Mouse (Mus musculus): ENCODE results near the gene Dcst1.
A peak's percentile ranks its signal among the peaks of the same experiment; 100 is the strongest.

The Dcst1 gene

DNA sequence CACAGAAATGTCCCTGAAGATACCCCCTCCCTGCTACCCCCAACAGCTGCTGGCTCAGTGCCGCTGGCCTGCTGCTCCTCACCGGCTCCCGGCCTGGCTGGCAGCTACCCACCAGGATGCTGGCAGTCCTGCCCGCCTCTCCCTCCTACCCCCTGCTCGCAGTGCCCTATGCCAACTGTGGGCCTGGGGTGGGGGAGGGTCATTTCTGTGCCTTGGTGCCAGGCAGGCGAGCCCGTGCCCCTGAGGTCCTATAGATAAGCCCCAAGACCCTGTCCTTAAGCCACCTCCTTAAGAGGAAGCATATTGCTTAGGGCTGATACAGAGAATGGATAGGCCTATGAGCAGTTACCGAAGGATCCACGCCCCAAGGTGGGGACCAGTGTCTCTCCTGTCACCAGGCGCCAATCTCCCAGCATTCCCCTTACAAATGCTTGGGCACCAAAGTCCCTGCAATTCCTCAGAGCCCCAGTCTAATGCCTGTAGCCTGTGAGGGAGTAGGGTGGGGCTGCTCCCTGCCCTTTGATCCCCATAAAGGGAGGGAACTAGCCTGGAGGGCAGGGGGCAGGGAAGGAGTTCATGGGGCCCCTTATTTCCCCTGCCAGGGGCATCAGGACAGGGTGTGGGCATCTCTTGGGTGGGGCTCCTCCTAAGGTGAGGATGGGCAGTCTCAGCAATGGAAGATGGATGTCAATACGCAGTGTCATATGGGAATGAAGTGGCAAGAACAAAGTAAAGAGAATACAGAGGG lies 23.3 kb upstream of the Dcst1 start:
- no peak for DNase-seq

- DNase-seq = no peak
These were observed 22.6 kb upstream of the Dcst1 start for GRCm38 (mm10) chr3:89387632-89388031.

DNA sequence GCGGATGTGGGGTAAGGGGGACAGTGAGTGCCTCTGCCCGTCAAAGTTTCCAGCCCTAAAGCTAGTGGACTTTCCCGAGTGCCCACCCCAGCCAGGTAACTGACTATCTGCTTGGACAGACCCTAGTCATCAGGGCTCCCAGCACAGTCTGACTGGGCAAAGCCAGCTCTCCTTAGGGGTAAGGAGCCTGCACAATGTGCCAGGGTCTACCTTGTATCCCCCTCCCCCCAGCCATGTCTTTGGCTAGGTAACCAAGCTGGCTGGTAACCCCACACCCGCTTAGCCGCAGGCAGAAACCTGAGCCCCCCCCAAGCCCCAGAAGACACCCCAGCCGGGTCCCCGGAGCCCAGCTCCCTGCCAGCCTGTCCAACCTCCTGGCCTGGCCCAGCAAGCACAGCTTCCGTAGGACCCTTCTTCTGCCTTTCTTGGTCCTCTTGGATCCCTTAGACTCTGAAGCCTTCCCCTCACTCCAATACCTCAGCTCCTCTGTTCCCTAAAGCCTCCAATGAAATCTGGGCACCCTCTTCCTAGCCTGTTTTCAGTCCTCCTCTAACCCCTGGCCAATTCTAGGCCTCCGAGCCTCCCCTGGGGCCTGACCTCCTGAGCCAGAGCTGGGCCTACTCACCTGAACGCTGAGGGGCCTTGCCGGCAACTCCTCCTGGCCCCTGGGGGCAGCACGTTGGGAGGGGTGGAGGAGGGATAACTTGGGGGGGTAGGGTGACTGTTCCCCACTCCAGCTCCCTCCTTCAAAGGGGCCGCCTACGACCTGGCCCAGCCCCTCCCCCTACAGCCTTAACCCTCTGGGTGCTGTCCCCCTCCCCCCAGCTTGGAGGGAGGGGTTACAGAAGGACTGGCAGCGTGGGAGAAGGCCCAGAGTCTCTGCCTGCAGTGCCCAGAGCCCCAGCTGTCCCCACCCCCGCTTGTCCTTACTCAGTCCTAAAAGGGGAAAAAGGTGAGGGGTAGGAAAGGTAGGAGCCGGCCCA lies 21.7 kb upstream of the Dcst1 start:
- peak; percentile 47 to 66 for DNase-seq

GRCm38 (mm10) chr3:89385451-89385850 lies 20.4 kb upstream of the Dcst1 start:
- peak; percentile 66 to 75 for DNase-seq

DNA sequence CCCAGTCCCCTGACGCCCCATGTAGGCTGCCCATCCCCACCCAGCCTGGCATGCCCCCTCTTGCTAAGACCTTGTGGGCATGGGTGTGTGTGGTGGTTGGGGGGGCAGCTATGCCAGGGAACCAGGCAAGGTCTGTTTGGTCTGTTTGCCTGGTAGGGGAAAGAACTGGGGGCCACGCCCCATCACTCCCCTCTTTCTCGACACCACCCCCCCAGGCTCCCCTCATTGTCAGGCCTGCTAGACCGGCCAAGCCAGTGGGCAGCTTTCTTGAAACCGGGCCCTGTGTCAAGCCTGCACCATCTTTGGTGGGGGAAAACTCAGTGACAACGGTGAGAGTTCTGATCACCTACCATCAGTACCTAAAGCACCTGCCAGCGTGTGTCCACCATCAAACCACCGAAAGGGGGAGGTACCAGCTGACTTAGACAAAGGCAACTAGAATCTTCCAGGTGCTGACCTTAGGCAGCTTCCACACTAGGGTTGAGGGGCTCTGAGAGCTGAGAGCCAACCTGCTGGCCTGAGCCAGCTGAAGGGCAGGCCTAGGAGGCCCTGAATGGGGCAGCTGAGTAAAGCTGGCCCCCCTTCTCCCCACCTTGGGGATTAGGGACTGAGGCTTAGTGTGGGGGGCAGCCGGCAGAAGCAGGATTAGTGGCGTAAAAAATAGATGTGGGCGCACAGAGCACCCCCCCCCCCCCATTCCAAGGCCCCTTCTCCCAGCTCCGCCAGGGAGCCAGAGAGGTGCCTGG lies 19.5 kb upstream of the Dcst1 start:
- no peak for DNase-seq

DNA sequence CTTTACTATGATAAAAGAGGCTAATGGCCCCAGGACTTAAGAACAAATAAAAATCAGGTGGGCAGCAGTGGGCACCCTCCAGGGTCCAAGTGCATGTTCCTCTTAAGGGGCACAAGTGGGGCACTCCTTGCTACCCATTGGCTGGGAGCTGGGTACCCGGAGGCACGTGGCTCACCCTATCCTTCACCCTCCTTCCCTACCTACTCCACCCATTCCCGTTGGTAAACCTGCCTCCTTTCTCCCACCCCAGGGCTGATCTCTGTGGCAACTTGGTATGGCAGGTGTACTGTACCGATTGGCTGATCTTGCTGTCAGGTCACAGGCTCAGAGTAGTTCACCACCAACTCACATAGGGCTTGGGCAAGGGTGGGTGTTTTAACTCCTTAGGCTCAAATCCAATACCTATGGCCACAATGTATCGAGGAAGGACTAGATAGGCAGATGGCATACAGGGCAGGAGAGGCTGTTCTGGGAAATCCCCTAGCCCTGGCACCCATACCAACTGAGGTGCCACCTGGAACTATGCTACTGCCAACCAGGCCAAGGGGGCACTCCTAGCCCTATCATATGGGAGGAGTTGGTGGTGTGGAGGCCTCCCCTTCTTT lies 18.7 kb upstream of the Dcst1 start:
- no peak for DNase-seq

DNA sequence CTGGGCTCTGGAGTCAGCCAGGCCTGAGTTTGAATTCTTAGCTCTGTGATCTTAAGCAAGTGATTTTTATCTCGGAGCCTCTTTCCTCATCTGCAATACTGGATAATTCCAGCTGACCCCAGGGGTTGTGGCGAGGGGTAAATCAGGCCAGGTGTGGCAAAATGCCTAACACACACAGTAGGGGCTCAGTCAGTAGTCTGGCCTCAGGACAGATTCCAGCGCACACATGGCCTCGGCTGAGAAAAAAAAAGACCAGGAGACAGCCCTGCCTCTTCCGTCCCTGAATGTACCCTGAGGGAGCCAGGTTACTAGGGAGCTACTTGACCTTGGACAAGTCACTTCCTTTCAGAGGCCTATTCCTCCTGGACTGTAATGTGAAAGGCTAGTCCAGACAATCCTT lies 17.9 kb upstream of the Dcst1 start:
- DNase-seq = no peak

GRCm38 (mm10) chr3:89382033-89382882 lies 17.2 kb upstream of the Dcst1 start:
- DNase-seq = no peak

DNA sequence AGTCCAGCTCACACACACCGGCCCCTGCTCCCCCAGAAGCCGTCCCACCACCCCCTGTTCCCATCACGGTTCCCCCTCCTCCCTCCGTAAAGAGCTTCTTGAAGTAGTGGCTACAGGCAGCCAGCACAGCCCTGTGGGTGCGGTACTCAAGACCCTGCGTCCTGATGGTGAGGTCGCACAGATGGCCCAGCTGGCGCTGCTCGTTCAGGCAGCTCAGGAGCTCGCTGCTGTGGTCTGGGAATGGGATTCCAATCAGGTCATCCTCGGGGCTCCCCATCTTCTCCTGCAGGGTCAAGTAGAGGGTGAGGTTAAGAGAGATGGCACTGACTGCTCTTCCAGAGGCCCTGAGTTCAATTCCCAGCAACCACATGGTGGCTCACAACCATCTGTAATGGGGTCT lies 16.2 kb upstream of the Dcst1 start:
- no peak for DNase-seq

GRCm38 (mm10) chr3:89380711-89381110 lies 15.7 kb upstream of the Dcst1 start:
- DNase-seq = no peak

- DNase-seq = no peak
These were observed 15.2 kb upstream of the Dcst1 start for GRCm38 (mm10) chr3:89380291-89380690.

DNA sequence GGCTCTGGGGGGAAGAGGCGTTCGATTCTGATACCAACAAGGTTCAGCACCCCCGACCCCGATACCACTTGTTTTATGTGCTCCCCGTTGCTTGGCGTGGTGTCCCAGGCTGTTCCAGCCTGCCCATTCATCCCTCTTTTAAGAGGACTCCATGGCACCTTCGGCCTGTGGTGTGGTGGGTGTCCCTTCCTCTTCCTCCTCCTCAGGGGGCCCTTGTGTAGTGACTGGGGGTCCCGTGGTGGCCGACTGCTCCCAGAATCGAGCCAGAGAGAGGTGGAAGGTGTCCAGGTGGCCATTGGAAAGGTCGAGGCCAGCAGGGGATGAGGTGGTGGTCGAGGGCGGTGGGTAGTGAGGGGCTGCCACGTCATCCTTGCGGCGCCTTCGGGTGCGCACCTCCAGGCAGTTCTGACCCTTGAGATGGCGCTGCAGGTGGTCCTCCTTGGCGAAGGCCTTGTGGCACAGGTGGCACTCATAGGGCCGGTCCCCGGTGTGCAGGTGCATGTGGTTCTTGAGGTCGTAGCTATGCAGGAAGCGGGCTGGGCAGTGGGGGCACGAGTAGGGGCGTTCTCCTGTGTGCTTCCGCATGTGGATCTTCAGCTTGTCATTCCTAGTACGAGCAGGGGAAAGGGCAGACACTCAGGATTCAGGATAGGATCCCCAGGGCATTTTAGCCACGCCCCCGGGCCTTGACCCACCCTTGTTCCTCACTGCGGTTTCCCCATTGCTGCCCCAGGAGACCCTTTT lies 14.5 kb upstream of the Dcst1 start:
- DNase-seq = peak; percentile 46 to 65

- DNase-seq = peak; percentile 65 to 79
These were observed 13.5 kb upstream of the Dcst1 start for GRCm38 (mm10) chr3:89378394-89379067.

DNA sequence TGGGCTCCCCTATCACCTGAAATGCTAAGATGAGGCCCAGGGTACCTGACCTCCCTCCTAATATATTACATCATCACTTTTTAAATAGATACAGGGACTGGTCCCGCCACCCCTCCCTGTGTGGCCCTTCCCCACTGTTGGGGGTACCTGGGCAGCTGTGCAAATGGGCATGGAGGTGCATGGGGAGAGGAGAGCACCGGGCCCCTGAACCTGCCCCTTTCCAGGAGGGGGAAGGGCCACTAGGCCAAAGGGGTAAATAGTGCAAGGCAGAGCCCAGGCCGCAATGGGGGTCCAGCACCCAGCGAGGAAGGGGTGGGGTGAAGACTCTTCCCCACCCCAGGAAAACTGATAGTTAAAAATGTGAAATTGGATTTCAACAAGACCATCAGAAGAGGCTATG lies 12.8 kb upstream of the Dcst1 start:
- no peak for DNase-seq

- DNase-seq = no peak
These were observed 8.7 kb upstream of the Dcst1 start for GRCm38 (mm10) chr3:89373581-89374231.

- no peak for DNase-seq
These were observed 2.3 kb upstream of the Dcst1 start for GRCm38 (mm10) chr3:89367338-89367737.

GRCm38 (mm10) chr3:89365486-89366414 lies 697 bp upstream of the Dcst1 start:
- no peak for DNase-seq

DNA sequence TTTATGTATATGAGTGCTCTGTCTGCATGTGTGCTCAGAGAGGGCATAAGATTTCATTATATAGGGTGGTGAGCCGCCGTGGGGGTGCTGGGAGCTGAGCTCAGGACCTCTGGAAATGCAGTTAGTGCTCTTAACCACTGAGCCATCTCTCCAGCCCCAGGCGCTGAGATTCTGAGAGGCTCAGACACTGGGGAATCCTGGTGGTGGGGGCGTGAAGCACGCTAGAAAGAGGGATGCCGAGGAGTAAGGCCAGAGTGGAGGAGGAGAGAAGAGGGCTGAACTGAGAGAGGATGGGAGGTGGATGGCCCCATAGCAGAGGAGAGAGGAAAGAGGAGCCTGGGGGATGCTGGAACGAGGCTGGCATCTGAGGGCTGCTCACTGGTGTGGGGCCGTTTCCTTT lies 422 bp downstream of the Dcst1 start:
- DNase-seq = no peak

DNA sequence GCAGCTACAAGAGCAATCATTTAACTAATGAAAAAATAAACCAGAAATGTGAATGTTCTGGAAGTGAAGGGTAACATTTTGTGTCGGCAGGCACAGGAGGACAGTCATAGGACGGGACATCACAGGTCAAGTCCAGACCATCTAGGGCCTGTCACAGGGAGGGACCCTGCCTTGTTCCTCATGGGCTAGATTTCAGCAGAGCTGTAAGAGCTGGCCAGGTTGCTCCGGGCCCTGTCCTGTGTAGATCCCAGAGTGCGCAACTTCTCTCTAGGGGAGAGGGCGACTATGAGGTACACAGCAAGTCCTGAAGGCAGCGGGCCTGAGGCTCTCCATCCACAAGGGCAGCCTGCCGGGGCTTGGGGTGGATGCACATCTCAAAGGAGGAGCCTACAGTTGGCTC lies 3.4 kb downstream of the Dcst1 start, which contains the start of gene Dcst2:
Dcst2 (plus strand) TSS at position 301 of the 400 bp plus-strand sequence.
- DNase-seq = no peak

Data from thymus, postnatal 36 days (tissue).